Mouse (Mus musculus) hindbrain, embryonic 15.5 days (tissue): ENCODE measurements around the gene Slc16a4. TPM values are rescaled to one million over a fixed set of nuclear protein-coding genes. Genes with fewer than 3 reads are reported as not detected.

Source experiments
- ATAC-seq: fragments of 200-750 bp; cut with Nextera tagmentation; 2 replicates; pipeline ENCODE4 v1.8.0; 2017; ENCODE audit warnings: low read depth, moderate number of reproducible peaks, moderate TSS enrichment; ENCODE audit not compliant: low FRiP score
- H3K27ac ChIP-seq: fragments of 300-500 bp; sonication (generic); replicated peaks from 2 replicates; pipeline ENCODE4 v1.5.1; 2015; ENCODE audit warnings: mild to moderate bottlenecking, inconsistent platforms
- H3K27me3 ChIP-seq: fragments of 300-500 bp; sonication (generic); 2 replicates; pipeline ENCODE4 v1.6.1; 2015; ENCODE audit warnings: control low read depth, inconsistent platforms
- H3K36me3 ChIP-seq: fragments of 300-500 bp; sonication (generic); 2 replicates; pipeline ENCODE4 v1.6.1; 2015; ENCODE audit warnings: control low read depth, inconsistent platforms
- H3K4me1 ChIP-seq: fragments of 300-500 bp; sonication (generic); replicated peaks from 2 replicates; pipeline ENCODE4 v1.6.1; 2015; ENCODE audit warnings: control low read depth, inconsistent platforms
- H3K4me2 ChIP-seq: fragments of 300-500 bp; sonication (generic); 2 replicates; pipeline ENCODE4 v1.6.1; 2015; ENCODE audit warnings: moderate library complexity, mild to moderate bottlenecking, inconsistent platforms
- H3K4me3 ChIP-seq: fragments of 300-500 bp; sonication (generic); 2 replicates; pipeline ENCODE4 v1.5.1; 2015; ENCODE audit warnings: mild to moderate bottlenecking, inconsistent platforms
- H3K9ac ChIP-seq: fragments of 300-500 bp; sonication (generic); 2 replicates; pipeline ENCODE4 v1.6.1; 2015; ENCODE audit warnings: inconsistent platforms
- H3K9me3 ChIP-seq: fragments of 300-500 bp; sonication (generic); 2 replicates; pipeline ENCODE4 v1.6.1; 2016; ENCODE audit warnings: control low read depth, inconsistent platforms
- WGBS: fragments of 180-500 bp; shearing (Covaris S2); methylation state at CpG from one replicate; pipeline ENCODE4 v1.1.7; 2015; 5-methylcytosine and 5-hydroxymethylcytosine counted together
- polyA plus RNA-seq: library from polyadenylated mRNA; unstranded; fragments of >200 nt; fragmentation: Nextera tagmentation; extraction: Ambion mirVana; gene quantifications from 2 replicates; pipeline ENCODE4 v1.2.1, GENCODE M21; 2015

Slc16a4 gene
- polyA plus RNA-seq, 1 experiment from 2014 or later: 2.6 TPM

DNA sequence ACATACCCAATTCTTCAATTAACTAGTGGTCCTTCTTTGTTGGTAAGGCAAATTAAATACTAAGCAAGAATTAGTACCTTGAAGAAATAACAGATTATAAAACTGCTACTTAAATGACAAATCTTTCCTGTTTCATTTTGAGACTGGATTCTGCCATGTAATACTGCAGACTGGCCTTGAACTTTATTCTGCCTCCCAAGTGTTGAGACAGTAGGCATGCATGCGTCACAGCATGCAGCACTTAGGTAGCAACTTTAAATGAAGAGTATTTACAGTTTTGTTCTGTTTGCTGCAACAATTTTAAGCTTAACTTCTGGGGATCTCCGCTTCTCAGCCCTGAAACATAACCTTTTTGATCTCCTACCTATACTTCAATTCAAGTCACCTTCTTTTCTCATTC lies 30.1 kb downstream of the Slc16a4 start:
- H3K9me3 ChIP-seq: no peaks in the 10 kb centered on the region
- H3K27ac ChIP-seq: no peak overlapping the region
- H3K4me2 ChIP-seq: no peak overlapping the region
- WGBS: 90% methylated on average over 2 of the region's 2 CpGs
- H3K4me3 ChIP-seq: no peak overlapping the region
- H3K4me1 ChIP-seq: peaks cover 40% of the 10 kb centered on the region
- H3K27me3 ChIP-seq: no peaks in the 10 kb centered on the region
- 0 out of 2 replicates have a peak, but pooled peaks cover 9% of the 10 kb centered on the region for H3K36me3 ChIP-seq
- no peak overlapping the region for H3K9ac ChIP-seq
- no peak for ATAC-seq

DNA sequence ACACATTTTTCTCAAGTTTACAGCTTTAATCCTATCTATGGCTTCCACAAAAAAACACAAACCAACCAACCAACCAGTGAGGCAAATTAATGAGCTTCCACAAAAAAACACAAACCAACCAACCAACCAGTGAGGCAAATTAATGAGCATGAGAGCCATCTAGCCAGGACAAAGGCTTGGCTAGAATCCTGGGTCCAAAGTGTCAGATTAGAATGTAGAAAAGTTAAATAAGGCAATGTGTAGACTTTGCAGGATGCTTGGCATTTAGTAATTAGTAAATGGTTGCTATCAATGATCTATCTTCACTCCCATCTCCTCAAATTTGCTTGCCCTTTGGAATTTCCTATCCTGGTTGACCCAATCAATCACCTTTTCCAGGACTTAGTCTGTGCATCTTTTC lies 30.7 kb downstream of the Slc16a4 start:
- H3K9ac ChIP-seq: no peak overlapping the region
- H3K36me3 ChIP-seq: 0 out of 2 replicates have a peak, but pooled peaks cover 9% of the 10 kb centered on the region
- H3K27ac ChIP-seq: no peak overlapping the region
- H3K4me2 ChIP-seq: no peak overlapping the region
- no peaks in the 10 kb centered on the region for H3K9me3 ChIP-seq
- H3K27me3 ChIP-seq: no peaks in the 10 kb centered on the region
- ATAC-seq: no peak
- H3K4me3 ChIP-seq: no peak overlapping the region
- peaks cover 40% of the 10 kb centered on the region for H3K4me1 ChIP-seq

DNA sequence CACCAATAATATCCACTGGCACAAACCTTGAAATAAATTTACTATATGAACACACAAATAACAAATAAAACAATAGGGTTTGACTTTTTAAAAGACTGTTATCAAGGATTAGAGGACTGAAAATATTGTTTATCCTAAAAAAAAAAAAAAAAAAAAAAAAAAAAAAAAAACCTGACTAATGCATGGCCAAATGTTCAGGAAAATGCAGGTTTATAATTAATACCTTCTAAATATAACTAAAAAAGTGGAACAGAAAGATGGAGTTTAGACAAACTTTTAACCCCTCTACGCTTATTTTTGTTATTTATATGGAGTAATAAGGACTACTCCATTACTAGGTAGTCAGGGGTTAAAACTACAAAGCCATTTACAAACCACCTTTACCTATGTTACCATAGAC lies 35.4 kb downstream of the Slc16a4 start:
- ATAC-seq: no peak
- Histone ChIP-seq H3K27ac (no peak overlapping the region), H3K4me2 (no peak overlapping the region), H3K9ac (no peak overlapping the region), H3K27me3 (no peaks in the 10 kb centered on the region), H3K4me1 (peaks cover 64% of the 10 kb centered on the region), H3K9me3 (no peaks in the 10 kb centered on the region), H3K36me3 (0 out of 2 replicates have a peak, but pooled peaks cover 13% of the 10 kb centered on the region), H3K4me3 (no peak overlapping the region)
- WGBS: 96% methylated on average over 1 of the region's 1 CpGs

DNA sequence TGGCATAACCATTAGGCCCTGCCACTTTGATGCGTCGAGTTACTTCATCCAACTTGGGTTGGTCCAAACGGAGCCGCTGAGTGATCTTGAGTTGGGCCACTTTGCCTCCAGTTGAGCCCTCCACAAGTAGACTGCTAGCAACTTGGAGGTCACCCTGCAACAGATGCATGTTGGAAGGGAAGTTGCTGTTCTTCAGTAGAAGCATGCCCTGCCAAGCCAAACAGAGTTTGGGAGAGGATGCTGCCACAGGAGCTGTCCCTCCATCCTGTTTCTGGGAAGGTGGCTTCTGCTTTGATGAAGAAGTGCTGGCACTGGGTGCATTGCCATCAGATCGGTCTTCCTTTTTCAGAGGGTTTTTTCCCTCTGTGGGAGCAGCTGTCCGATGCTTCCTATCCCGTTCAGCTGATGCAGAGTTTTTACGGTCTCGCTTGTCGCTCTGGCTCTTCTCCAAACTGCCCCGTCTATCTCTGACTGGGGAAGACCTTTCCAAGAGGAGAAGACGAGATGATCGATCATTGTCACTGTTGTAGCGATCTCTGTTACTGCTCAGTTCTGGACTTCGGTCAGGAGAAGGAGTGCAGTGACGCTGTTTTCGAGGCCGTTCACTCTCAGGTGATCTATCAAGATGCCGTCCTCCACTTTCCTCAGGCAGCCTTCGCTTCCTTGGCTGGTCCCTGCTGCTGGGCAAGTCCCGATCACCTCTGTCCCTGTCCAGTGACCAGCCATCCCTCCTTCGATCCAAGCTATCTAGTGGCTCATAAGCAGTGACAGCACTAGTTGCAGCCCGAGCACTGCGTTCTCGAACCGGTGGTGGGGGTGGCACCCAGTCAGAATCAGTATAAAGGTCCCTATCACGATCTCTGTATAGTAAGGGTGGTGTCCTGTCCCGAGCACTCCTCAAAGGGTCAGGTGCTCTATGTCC lies 39.7 kb downstream of the Slc16a4 start:
- WGBS: 66% methylated on average over 28 of the region's 28 CpGs
- ATAC-seq: no peak
- no peaks in the 10 kb centered on the region for H3K9me3 ChIP-seq
- peak overlapping the region; percentile 86 for H3K4me3 ChIP-seq
- H3K27me3 ChIP-seq: no peaks in the 10 kb centered on the region
- no peak overlapping the region for H3K9ac ChIP-seq
- H3K4me1 ChIP-seq: peaks cover 46% of the 10 kb centered on the region
- H3K4me2 ChIP-seq: peak overlapping the region; percentile 89
- 0 out of 2 replicates have a peak, but pooled peaks cover 4% of the 10 kb centered on the region for H3K36me3 ChIP-seq
- H3K27ac ChIP-seq: no peak overlapping the region

DNA sequence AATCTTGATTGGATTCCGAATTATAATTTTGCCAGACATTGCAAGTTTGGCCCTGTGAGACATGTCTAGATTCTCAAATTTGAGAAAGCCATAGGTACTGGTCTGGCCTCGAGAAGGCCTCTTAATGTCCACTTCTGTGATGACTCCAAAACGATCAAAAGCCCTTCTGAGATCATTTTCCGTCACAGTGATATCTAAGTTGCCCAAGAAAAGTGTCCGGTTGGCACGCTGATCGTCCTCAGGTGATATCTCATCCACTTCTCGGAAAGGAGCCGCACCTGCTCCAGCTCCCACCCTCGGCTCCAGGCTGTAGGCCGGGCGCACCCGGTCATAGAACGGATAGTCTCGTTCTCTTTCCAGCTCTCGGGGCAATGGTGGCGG lies 40.7 kb downstream of the Slc16a4 start:
- Histone ChIP-seq H3K4me1 (peaks cover 42% of the 10 kb centered on the region), H3K9ac (peak overlapping the region; percentile 67), H3K27me3 (no peaks in the 10 kb centered on the region), H3K36me3 (0 out of 2 replicates have a peak, but pooled peaks cover 4% of the 10 kb centered on the region), H3K4me2 (peak overlapping the region; percentile 89), H3K4me3 (peak overlapping the region; percentile 86), H3K27ac (peak overlapping the region; percentile 89), H3K9me3 (no peaks in the 10 kb centered on the region)
- no peak for ATAC-seq
- 21% methylated on average over 17 of the region's 17 CpGs for WGBS

DNA sequence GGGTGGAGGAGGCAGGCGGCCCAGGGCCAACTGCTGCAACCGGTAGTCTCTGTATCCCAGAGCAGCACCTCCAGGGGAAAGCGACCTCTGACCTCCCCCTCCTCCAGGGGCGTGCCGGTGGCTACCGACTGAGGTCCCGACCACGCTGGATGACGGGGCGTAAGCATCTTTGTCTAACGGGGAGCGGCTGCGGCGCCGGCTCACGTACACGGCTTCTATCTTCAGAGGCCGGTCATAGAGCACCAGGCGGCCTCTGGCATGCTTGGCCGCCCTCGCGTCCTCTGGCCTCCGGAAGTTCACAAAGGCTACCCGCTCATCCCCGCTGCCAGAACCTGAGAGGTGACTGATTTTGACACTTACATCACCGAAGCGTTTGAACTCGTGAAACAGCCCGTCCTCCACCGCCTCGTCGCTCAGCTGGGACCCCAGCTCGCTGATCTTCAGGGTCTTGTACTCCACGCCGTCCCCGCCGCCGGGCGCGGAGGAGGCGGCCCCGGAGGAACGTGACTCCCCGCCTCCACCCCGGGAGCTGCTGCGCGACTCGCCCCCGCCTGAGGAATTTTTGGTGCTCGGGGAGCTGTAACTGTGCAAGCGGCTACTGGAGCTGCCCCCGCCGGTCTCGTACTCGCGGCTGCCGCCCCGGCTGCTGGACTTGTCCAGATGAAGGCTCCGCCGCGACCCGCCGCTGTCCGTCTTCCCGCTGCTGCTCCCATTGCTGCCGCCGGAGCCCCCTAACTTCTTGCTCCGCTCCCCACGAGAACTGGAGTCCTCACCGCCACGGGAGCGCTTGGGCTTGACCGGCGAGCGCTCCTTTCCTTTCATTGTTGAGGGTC lies 41.3 kb downstream of the Slc16a4 start:
- Histone ChIP-seq H3K4me2 (peak overlapping the region; percentile 89), H3K4me3 (peak overlapping the region; percentile 86), H3K9ac (peak overlapping the region; percentile 67), H3K27ac (peak overlapping the region; percentile 89), H3K4me1 (peaks cover 42% of the 10 kb centered on the region), H3K27me3 (no peaks in the 10 kb centered on the region), H3K9me3 (no peaks in the 10 kb centered on the region), H3K36me3 (0 out of 2 replicates have a peak, but pooled peaks cover 4% of the 10 kb centered on the region)
- under 1% methylated on average over 75 of the region's 75 CpGs for WGBS
- no peak for ATAC-seq

DNA sequence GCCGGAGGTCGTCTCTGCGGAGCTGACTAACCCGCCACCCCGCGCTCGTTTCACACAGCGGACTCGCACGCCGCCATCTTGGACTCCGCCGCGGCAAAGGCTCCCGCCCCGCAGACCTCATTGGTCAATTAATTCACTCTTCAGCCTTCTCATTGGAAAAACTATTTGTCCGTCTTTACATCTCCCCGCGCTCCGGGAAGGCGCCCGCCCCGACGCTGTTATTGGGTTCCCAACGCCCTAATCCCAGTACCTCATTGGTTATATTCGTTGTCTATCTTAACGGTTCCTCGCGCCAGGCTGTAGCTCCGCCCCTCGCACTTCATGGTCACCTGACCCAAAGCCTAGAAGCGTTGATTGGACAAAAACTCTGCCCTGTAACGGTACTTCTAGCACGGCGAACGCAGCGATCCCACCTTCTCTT lies 41.9 kb downstream of the Slc16a4 start:
- WGBS: under 1% methylated on average over 37 of the region's 37 CpGs
- Histone ChIP-seq H3K27ac (peak overlapping the region; percentile 94), H3K9ac (peak overlapping the region; percentile 88), H3K4me1 (peaks cover 39% of the 10 kb centered on the region), H3K4me3 (peak overlapping the region; percentile 86), H3K36me3 (0 out of 2 replicates have a peak, but pooled peaks cover 4% of the 10 kb centered on the region), H3K27me3 (no peaks in the 10 kb centered on the region), H3K9me3 (no peaks in the 10 kb centered on the region), H3K4me2 (peak overlapping the region; percentile 89)
- peak; percentile 98 for ATAC-seq

DNA sequence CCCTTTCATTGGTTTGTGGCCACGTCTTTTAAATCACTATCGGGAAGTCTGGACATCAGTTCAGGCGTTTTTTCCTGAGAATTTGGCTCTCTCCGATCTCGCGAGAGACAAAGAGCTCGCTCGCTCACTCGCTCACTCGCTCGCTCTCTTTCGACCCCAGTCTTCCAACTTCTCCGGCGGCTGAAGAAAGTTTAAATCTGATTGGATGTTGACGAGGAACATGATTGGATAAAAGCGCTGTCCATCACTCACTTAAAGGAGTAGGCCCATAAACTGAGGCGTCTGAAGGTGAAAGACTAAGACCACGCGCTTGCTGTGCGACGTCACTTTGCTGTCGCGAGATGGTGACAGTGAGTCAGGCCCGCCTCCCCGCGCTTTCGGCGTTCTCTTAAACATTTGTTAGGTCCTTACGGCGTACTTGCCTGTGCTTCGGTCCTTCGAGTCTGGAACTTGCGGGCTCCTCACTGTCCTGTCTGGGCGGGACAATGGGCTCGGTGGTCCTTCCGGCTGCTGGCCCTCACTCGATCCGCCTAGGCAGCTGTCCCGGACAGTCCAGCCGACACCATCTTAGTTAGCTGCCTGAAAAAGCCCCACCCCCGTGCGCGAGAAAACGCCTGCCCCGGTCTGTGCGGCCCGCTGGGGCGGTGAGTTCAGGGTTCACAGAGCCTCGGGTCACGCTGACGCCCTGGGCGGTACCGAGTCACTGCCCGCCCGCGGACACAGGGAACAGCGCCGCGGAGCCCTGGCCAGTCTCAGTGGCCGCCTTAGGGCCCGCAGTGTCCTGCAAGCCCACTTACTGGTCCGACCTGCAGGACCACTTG lies 42.6 kb downstream of the Slc16a4 start, which contains the start of gene Rbm15:
Gene Rbm15, minus strand, starts transcription at position 293 of the 821 bp plus-strand sequence.
- Histone ChIP-seq H3K4me1 (peaks cover 37% of the 10 kb centered on the region), H3K4me2 (peak within 1 kb of the TSS; percentile 89), H3K27me3 (no peaks in the 10 kb centered on the region), H3K36me3 (0 out of 2 replicates have a peak, but pooled peaks cover 4% of the 10 kb centered on the region), H3K9ac (peak within 1 kb of the TSS; percentile 88), H3K9me3 (no peaks in the 10 kb centered on the region), H3K27ac (peak within 1 kb of the TSS; percentile 94), H3K4me3 (peak within 1 kb of the TSS; percentile 86)
- WGBS: under 1% methylated on average over 62 of the region's 62 CpGs
- peak; percentile 94 for ATAC-seq

DNA sequence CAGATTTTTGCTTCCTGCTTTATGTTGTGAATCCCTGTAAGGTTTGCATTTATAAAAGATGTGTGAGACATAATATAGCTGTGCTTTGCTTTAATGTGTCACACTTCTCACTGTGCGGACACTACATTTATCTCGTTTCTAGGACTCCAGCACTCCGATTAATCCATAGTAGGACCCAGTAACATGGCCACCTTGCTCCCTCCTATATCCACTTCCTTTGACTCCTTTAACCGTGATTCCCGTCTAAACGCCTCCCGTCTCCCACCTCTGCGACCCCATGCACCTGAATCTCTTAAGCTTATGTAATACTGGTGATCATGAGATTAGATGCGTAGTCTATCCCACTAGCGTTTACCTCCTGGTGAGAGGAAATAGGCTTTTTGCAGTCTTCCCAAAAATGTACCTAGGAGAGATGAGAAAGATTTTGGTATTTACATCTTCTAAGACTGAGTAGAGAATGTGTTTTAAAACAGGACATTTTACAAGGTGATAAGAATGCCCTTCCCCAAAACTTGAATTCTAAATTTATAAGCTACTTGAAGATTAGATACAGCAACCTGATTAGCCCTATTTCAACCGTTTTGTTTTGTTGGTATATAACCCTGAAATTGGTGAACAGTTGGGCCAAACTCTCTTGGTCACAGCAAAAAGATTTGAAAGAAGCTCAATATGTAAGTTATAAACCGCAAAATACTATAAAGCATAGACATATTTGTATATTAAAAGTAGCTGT lies 43.3 kb downstream of the Slc16a4 start:
- peaks cover 32% of the 10 kb centered on the region for H3K4me1 ChIP-seq
- peak overlapping the region; percentile 88 for H3K9ac ChIP-seq
- peak overlapping the region; percentile 94 for H3K27ac ChIP-seq
- WGBS: 13% methylated on average over 12 of the region's 12 CpGs
- no peaks in the 10 kb centered on the region for H3K9me3 ChIP-seq
- peak overlapping the region; percentile 86 for H3K4me3 ChIP-seq
- no peak for ATAC-seq
- H3K27me3 ChIP-seq: no peaks in the 10 kb centered on the region
- peak overlapping the region; percentile 89 for H3K4me2 ChIP-seq
- 0 out of 2 replicates have a peak, but pooled peaks cover 4% of the 10 kb centered on the region for H3K36me3 ChIP-seq

DNA sequence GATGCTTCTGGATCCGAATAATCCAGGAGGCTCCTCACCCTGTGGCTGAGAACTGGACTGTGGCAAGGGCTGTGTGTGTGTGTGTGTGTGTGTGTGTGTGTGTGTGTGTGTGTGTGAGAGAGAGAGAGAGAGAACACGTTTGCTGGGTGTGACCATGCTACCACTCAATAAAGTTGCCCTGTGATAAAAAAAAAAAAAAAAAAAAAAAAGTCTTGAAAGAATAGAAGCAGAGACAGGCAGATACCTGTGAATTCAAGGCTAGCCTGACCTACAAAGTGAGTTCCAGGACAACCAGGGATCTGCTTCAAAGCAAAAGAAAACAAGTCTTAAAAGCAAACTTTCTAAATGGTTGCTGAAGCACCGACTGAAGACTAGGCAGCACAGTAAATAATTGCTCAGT lies 52.9 kb downstream of the Slc16a4 start:
- no peak for ATAC-seq
- no peak overlapping the region for H3K4me2 ChIP-seq
- H3K4me3 ChIP-seq: no peak overlapping the region
- H3K27me3 ChIP-seq: no peaks in the 10 kb centered on the region
- no peaks in the 10 kb centered on the region for H3K9me3 ChIP-seq
- no peak overlapping the region for H3K27ac ChIP-seq
- no peaks in the 10 kb centered on the region for H3K36me3 ChIP-seq
- peaks cover 5% of the 10 kb centered on the region; the same call in 1 of the 2 replicates for H3K4me1 ChIP-seq
- H3K9ac ChIP-seq: no peak overlapping the region
- 67% methylated on average over 3 of the region's 3 CpGs for WGBS
